Mouse (Mus musculus): ENCODE measurements around the gene Olfr312.

The Olfr312 gene

DNA sequence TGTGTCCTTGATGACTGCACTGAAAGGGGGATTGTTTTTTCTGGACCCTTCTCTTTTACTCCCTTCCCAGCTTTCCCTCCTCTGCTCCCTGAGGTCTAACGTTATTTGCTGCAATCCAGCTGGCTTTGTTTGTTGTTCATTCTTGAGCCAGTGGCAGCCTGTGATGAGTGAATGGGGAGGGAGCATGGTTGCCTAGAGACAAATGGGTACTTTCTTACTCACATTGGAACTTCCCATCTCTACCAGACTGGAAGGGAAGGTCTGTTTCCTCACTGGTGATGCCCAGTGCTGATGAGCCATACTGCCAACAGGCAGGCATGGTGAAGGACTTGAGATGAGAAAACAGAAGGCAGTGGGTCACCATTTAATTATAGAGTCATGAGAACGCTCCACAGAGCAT is 20.7 kb downstream of the Olfr312 start:
- in situ Hi-C loops (cut with MboI, MseI), result loop anchor here (10.0 kb wide), 1 partner anchor 1325 kb away; no protein-coding TSS in a partner anchor

DNA sequence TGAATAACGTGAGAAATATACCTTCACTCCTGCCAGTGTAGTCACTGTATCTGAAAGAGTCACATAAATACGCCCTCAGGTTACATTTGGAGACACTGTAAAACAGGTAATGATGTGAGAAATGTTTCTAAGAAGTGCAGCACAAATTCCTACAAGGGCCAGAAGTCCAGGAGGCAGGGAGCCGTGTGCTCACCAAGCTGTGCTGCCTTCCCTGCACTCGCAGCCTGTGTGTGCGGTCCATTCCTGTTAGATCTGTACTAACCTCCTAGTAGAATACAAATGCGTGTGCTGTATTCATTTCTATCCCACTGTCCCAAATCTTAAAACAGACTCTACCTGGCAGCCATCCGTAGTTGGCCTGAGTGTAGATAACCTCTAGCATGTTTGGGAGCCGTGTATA is 31.7 kb downstream of the Olfr312 start:
- in situ Hi-C loops (cut with MboI, MseI), result no loop called here

DNA sequence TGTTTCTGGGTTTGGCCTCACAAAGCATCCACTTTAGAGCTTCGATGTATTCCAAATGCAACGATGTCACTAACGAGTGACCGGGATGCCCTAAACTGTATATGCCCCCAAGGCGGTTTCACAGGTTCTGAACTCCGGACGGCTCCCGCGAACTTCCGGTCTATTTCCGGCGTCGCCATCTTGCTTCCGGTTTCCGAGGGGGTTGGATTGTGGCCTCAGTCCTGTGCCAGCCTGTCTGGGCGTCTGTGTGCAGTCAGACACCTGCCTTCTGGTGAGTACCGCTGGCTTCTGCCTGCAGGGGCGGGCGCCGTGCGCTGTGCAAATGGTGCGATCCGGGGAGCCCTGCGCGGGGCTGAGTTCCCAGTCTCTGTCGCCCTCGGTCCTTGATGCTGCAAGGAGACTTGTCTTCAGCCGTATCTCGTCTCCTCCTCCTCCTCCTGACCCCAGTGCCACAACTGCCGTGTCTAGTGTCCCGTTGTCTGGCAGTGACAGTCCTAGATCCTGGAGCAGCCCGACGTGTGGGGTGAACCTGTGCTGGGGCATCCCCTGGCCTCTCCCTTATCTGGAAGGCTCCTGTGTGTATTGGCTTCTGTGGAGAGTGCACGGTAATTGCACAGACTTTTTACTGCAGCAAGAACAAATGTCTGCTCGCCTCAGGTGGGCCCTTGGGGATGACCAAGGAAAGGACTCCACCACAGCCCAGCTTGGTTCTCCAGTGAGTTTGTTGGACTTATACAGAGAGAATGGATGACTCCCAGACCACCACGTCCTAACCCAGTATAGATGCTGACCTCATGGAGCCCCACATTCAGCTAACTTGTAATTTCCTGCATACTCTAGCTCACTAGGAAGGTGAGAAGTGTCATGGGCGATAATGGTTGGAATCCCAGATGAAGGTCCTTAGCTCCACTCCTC is 38.3 kb downstream of the Olfr312 start, which contains the start of gene 2810021J22Rik:
Gene 2810021J22Rik (plus strand): TSS at position 178 of the 915 bp plus-strand sequence.
- in situ Hi-C loops (cut with MboI, MseI), result no loop called here

DNA sequence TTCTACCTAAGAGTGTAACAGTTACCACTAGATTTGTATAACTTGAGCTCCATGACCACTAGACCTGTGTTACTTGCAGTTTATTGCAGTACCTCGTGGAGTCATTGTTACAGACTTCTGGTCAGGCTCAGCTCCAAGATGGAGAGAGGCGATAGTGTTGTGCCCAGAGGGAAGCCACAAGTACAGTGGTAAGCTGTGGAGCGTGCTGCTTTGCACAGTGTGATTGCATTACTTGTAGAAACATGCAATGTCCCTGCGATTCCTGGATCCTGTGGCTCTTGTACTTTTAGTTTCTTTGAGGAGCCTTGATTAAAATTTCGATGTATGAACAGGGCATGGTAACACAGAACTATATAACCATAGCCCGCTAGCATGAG is 38.9 kb downstream of the Olfr312 start:
- in situ Hi-C loops (cut with MboI, MseI), result no loop called here

DNA sequence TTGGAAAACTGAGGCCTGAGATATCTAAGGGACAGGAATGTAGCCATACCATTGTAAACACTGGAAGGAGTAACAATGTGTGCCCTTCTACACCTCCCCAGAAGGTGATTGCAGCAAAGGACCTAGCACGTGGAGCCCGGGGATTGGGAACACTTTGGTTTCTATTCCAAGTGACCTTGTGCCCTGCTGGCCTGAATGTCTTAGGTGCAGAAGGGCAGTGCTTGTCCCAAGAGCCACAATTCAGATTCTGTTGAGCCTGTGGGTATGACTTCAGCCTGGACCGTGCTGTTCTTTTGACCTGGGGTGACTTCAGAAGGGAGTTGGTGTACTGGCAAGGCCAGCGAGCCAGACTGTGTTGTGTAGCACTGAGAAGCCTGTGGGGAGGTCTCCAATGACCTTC is 41.9 kb downstream of the Olfr312 start:
- in situ Hi-C loops (cut with MboI, MseI), result no loop called here

DNA sequence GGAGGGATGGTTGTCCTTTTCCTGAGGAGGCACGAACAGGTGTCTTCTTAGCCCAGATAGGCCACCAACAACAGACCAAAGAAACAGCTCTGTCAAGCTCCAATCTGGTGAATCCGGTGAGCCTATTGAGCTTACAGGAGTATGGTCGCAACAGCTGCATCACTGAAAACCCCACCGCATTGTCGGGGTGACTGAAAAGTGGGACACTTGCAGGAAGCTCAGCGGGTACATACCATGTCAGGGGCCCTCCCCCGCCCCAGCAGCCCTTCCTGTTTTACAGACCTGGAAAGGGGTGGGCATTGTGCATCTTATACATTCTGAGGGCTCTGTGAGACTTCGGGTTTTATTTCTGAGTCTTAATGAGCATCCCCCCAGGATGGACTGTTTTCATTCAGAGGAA is 54.7 kb downstream of the Olfr312 start:
- in situ Hi-C loops (cut with MboI, MseI), result no loop called here

All from regulatory T cell (primary cell).